Mouse (Mus musculus) heart, adult 10 weeks (tissue): Measurements from ENCODE around the gene Olfr669. TPM values are rescaled to one million over a fixed set of nuclear protein-coding genes. Genes with fewer than 3 reads are reported as not detected.

ENCODE experiments used
- polyA plus RNA-seq: library from polyadenylated mRNA; stranded (reverse); fragments of 350-450 nt; fragmentation: Illumina TruSeq; extraction: RNeasy Lipid Tissue Mini Kit (QIAGEN cat#74804); gene quantifications from one replicate; pipeline ENCODE4 v1.2.3, GENCODE M21; 2014; ENCODE audit warnings: low read depth, low replicate concordance

Olfr669 gene
- not detected for polyA plus RNA-seq

GRCm38 (mm10) chr7:104933940-104934339 is at the start of gene Olfr669:
Olfr669 (plus strand) TSS chr7:104934240.

GRCm38 (mm10) chr7:104895852-104896251 is 38.2 kb upstream of the Olfr669 start, which contains the start of gene Olfr666:
Olfr666 (minus strand) TSS chr7:104895952.

DNA sequence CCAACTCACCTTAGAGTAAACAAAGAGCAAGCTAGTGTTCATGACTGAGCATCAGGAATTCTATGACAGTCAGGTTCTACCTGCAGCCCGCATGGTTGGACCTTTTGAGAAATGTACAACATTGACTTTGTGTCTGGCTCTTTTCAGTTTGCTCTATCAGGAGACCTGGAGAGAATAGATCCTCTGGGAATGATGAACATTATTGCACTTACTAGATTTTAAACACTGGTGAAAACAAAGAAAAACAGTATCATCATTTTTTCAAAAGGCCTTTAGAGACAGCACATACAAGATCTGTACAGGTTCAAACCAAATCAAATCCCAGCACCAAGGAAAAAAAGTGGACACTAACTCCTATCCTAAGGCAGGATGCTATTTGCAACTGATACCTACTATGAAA is 12.7 kb upstream of the Olfr669 start, which contains the start of gene Olfr667:
Olfr667 (minus strand) TSS at position 101 of the 400 bp plus-strand sequence.

GRCm38 (mm10) chr7:104927957-104928356 is 6.1 kb upstream of the Olfr669 start, which contains the start of gene Olfr668:
Olfr668 (minus strand) TSS chr7:104928057.

GRCm38 (mm10) chr7:104962520-104962919 is 28.5 kb downstream of the Olfr669 start, which contains the start of gene Olfr670:
Olfr670 (minus strand) TSS chr7:104962620.

GRCm38 (mm10) chr7:104979026-104979425 is 45.0 kb downstream of the Olfr669 start, which contains the start of gene Olfr671:
Olfr671 (minus strand) TSS chr7:104979126.

Other genes with a start within 250 kb of the Olfr669 start
- gene Olfr661, start 247.7 kb upstream of the Olfr669 start, polyA plus RNA-seq = not detected
- gene Usp17le, start 156.8 kb upstream of the Olfr669 start, polyA plus RNA-seq = not detected
- not detected for gene Usp17lb, start 91.6 kb upstream of the Olfr669 start, polyA plus RNA-seq
- gene Usp17la, start 77.2 kb upstream of the Olfr669 start, polyA plus RNA-seq = not detected
- gene Olfr665, start 56.2 kb upstream of the Olfr669 start, polyA plus RNA-seq = not detected
- not detected for gene Olfr666, start 38.3 kb upstream of the Olfr669 start, polyA plus RNA-seq
- gene Olfr667, start 12.8 kb upstream of the Olfr669 start, polyA plus RNA-seq = not detected
- gene Olfr668, start 6.2 kb upstream of the Olfr669 start, polyA plus RNA-seq = not detected
- gene Olfr670, start 28.4 kb downstream of the Olfr669 start, polyA plus RNA-seq = not detected
- gene Olfr671, start 44.9 kb downstream of the Olfr669 start, polyA plus RNA-seq = not detected
- gene Olfr672, start 67.8 kb downstream of the Olfr669 start, polyA plus RNA-seq = not detected
- gene Olfr675, start 94.2 kb downstream of the Olfr669 start, polyA plus RNA-seq = not detected
- not detected for gene Olfr676, start 98.5 kb downstream of the Olfr669 start, polyA plus RNA-seq
- gene Olfr677, start 117.1 kb downstream of the Olfr669 start, polyA plus RNA-seq = not detected
- gene Olfr678, start 130.2 kb downstream of the Olfr669 start, polyA plus RNA-seq = not detected
- gene Olfr679, start 147.0 kb downstream of the Olfr669 start, polyA plus RNA-seq = not detected
- gene Olfr680-ps1, start 158.6 kb downstream of the Olfr669 start, polyA plus RNA-seq = not detected
- gene Olfr681, start 182.6 kb downstream of the Olfr669 start, polyA plus RNA-seq = not detected
- gene Olfr683, start 212.8 kb downstream of the Olfr669 start, polyA plus RNA-seq = not detected
- gene Olfr684, start 229.4 kb downstream of the Olfr669 start, polyA plus RNA-seq = not detected